Mouse (Mus musculus) heart, adult 2 months (tissue): ENCODE results near the gene Aif1.

ENCODE experiments used
- CTCF ChIP-seq: fragments of 200-600 bp; IDR thresholded peaks from 2 replicates; pipeline ENCODE4 v1.8.1; 2022; ENCODE audit warnings: antibody characterized with exemption, mild to moderate bottlenecking, moderate library complexity
- EP300 ChIP-seq: fragments of 200-500 bp; IDR thresholded peaks from 2 replicates; pipeline ENCODE4 v1.6.1; 2011; ENCODE audit warnings: low read depth, low read length, control low read depth; ENCODE audit not compliant: insufficient read depth
- POLR2A ChIP-seq: fragments of 200-500 bp; IDR thresholded peaks from 2 replicates; pipeline ENCODE4 v1.6.1; 2011; ENCODE audit warnings: mild to moderate bottlenecking, low read depth, low read length, control low read depth; ENCODE audit not compliant: insufficient read depth

DNA sequence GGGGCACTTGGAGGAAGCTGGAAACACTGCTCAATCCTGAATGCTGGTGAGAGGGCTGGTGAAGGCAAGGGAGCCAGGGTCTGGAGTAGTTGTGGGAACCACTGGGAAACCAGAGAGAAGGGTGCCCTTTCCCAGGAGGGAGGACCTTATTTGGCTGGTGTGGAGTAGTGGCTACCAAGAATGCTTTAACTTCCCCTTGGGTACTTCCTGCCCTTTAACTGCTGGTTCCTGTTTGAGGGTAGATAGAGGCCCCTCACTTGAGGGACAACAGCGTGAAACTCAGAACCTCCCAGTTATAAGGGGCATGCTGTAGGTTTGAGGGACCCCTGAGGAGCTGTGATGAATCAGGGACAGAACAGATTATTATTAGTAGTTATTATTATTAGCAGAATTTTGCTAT, 13.3 kb upstream of the Aif1 start:
- TF ChIP-seq POLR2A: no peak
- no peak for TF ChIP-seq EP300
- TF ChIP-seq CTCF: no peak
